ENCODE assay signal across 8 mouse cellular contexts in the genomic region with DNA sequence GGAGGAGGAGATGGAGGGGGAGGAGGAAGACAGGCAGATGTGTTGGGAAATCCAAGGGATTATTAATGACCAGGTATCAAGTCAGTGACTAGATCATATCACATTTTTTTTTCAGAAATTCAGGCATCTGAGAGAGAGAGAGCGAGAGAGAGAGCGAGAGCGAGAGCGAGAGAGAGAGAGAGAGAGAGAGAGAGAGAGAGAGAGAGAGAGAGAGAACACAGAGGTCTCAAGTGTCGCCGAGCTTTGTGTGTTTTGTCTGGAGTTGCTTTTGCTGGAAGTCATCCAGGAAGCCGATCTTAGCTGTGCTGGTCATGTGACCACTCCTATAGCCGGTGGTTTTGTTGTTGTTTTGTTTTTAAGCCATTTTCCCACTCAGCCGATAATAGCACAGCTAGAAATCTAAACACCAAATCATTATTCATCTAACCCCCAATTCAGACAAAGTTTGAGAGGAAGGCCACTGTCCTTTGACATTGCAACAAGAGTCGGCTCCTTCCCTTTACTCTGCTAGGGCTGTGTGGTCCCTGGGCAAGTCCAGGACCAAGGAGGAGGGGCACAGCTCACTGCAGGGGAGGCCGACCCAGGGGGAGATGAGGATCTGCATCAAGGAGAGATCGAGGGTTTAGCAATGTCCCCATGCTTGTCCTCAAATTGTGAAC.
A peak's percentile ranks its signal among the peaks of the same experiment; 100 is the strongest.
DNase-seq lines count a peak whose midpoint lies in the region; ATAC-seq and TF ChIP-seq lines count a peak whose summit lies in the region.

No protein-coding gene starts in this region.

- no peaks in the 10 kb centered on the region for H3K36me3 ChIP-seq in kidney, adult 2 months (ENCODE audit: control insufficient read depth, insufficient read depth, low read length)
- no peaks in the 10 kb centered on the region for H3K36me3 ChIP-seq in hindbrain, embryonic 14.5 days (replicated peaks; ENCODE audit: control insufficient read depth, insufficient read depth)
- no peaks in the 10 kb centered on the region for H3K36me3 ChIP-seq in lung, embryonic 15.5 days

- TF ChIP-seq CTCF in kidney, adult 2 months (conservative IDR thresholded peaks at IDR 0.05; ENCODE audit: insufficient read depth, insufficient read length, low read depth, low read length), result no peak

- H3K9me3 ChIP-seq in hindbrain, embryonic 14.5 days (ENCODE audit: control insufficient read depth, low read length), result no peaks in the 10 kb centered on the region
- H3K9me3 ChIP-seq in lung, embryonic 15.5 days, result no peaks in the 10 kb centered on the region

- no peak overlapping the region for H3K4me3 ChIP-seq in kidney, adult 2 months (ENCODE audit: insufficient read depth, low read depth, low read length)
- no peak overlapping the region for H3K4me3 ChIP-seq in hindbrain, embryonic 14.5 days (replicated peaks; ENCODE audit: low read length)
- H3K4me3 ChIP-seq in lung, embryonic 15.5 days, result peak overlapping the region; percentile 6; the same call in 1 of the 2 replicates

- ATAC-seq in hindbrain, embryonic 14.5 days (ENCODE audit: low FRiP score), result peak; percentile 35; the same call in 1 of the 2 replicates
- peak; percentile 40; the same call in 1 of the 2 replicates for ATAC-seq in lung, embryonic 15.5 days (ENCODE audit: borderline replicate concordance, extremely low read depth, low FRiP score, low TSS enrichment)

- peak; percentile 42 for DNase-seq in kidney, adult 2 months
- DNase-seq in kidney, adult 8-10 months, result no peak
- DNase-seq in embryo, embryonic 9.5 days (ENCODE audit: extremely low spot score), result peak; percentile 36
- peak; percentile 69 for DNase-seq in hindbrain, embryonic 14.5 days (ENCODE audit: low spot score)
- DNase-seq in testis, postnatal 10 days (ENCODE audit: low spot score), result no peak
- DNase-seq in gastrocnemius, postnatal 10 days, result no peak
- DNase-seq in urinary bladder, adult 2 months (ENCODE audit: low spot score), result no peak

- no peak for TF ChIP-seq POLR2A in kidney, adult 2 months (IDR thresholded peaks at IDR 0.05; ENCODE audit: low read depth, low read length)

- H3K27me3 ChIP-seq in kidney, adult 2 months (replicated peaks; ENCODE audit: control insufficient read depth, insufficient read depth, low read length), result no peaks in the 10 kb centered on the region
- H3K27me3 ChIP-seq in hindbrain, embryonic 14.5 days (ENCODE audit: control insufficient read depth, insufficient read depth, low read length), result no peaks in the 10 kb centered on the region
- no peaks in the 10 kb centered on the region for H3K27me3 ChIP-seq in lung, embryonic 15.5 days

- H3K27ac ChIP-seq in kidney, adult 2 months (ENCODE audit: insufficient read depth, low read depth, low read length), result peak overlapping the region; percentile 54; the same call in 1 of the 2 replicates
- H3K27ac ChIP-seq in hindbrain, embryonic 14.5 days, result peak overlapping the region; percentile 98
- peak overlapping the region; percentile 96 for H3K27ac ChIP-seq in lung, embryonic 15.5 days

- H3K9ac ChIP-seq in hindbrain, embryonic 14.5 days, result peak overlapping the region; percentile 45
- H3K9ac ChIP-seq in lung, embryonic 15.5 days, result peak overlapping the region; percentile 46

- 37% methylated on average over 12 of the region's 12 CpGs for WGBS in kidney, adult 2 months
- 21% methylated on average over 12 of the region's 12 CpGs for WGBS in hindbrain, embryonic 14.5 days
- WGBS in lung, embryonic 15.5 days, result 2% methylated on average over 8 of the region's 12 CpGs

- peaks cover 62% of the 10 kb centered on the region for H3K4me1 ChIP-seq in kidney, adult 2 months (ENCODE audit: control insufficient read depth, insufficient read depth, low read length)
- H3K4me1 ChIP-seq in hindbrain, embryonic 14.5 days (replicated peaks; ENCODE audit: control insufficient read depth, insufficient read depth, low read length), result peaks cover 66% of the 10 kb centered on the region
- peaks cover 76% of the 10 kb centered on the region for H3K4me1 ChIP-seq in lung, embryonic 15.5 days

- H3K4me2 ChIP-seq in hindbrain, embryonic 14.5 days (replicated peaks), result peak overlapping the region; percentile 23
- H3K4me2 ChIP-seq in lung, embryonic 15.5 days, result peak overlapping the region; percentile 51

Comparison
In these comparisons a context has a peak if more than half of its experiments do, and no peak if none do; other contexts are left out.
1. DNase-seq: peak in kidney, adult 2 months (single experiment), embryo, embryonic 9.5 days (single experiment) and hindbrain, embryonic 14.5 days (single experiment); none in kidney, adult 8-10 months (0 of 2), testis, postnatal 10 days (single experiment), gastrocnemius, postnatal 10 days (single experiment) and urinary bladder, adult 2 months (single experiment).
2. Peak in every context shown above with its lines, with median percentiles within 50 percentile points of each other: H3K27ac ChIP-seq.